8 mouse cellular contexts compared by ENCODE assay signal in the genomic region with DNA sequence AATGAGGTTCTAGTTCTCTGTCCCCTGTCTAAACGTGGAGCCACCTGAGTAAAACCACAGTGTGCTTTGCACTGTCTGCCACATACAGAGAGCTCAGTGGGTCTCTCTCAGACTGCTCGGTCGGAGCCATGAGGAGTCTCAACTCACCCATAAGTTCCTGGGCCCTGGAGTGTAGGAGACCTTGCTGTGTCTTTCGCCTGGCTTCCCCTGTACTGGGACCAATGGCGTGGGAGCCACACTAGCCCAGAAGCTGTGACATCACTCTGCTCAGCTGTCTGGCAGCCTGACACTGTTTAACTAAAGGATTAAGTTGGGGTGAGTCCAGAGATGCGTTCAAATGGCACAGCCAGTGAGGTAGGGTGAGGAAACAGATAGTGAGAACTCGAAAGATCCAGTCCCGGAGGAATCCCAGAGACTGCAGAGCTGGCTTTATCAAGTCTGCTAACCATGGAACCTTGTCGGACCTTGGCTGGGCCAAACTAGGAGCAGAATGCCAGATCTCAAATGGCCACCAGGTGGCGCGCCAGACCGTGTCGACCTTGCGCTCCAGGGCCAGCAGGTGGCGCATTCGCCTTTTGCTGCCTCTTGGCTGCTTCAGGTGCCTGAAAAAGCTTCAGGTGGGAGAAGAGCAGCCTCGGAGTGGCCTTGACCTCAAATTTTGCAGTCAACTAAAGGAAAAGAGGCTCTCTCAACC. TPM values are rescaled to one million over a fixed set of nuclear protein-coding genes. Genes with fewer than 3 reads are reported as not detected.
DNase-seq lines count a peak whose midpoint lies in the region; ATAC-seq lines count a peak whose summit lies in the region.

No protein-coding gene starts in this region.

- H3K4me1 ChIP-seq in intestine, embryonic 14.5 days (replicated peaks; ENCODE audit: control insufficient read depth, insufficient read depth, low read length): no peaks in the 10 kb centered on the region
- peaks cover 21% of the 10 kb centered on the region for H3K4me1 ChIP-seq in midbrain, embryonic 10.5 days

- 19% methylated on average over 17 of the region's 17 CpGs for WGBS in intestine, embryonic 14.5 days
- WGBS in midbrain, embryonic 10.5 days: 27% methylated on average over 17 of the region's 17 CpGs

- peak; percentile 90 for ATAC-seq in common myeloid progenitor, adult 5-6 weeks (replicated peaks; ENCODE audit: low read depth, poor library complexity, severe bottlenecking)
- ATAC-seq in intestine, embryonic 14.5 days (replicated peaks; ENCODE audit: low FRiP score, low TSS enrichment, low read depth): peak; percentile 50

- H3K4me2 ChIP-seq in intestine, embryonic 14.5 days (ENCODE audit: low read length): no peak overlapping the region

- no peaks in the 10 kb centered on the region for H3K27me3 ChIP-seq in intestine, embryonic 14.5 days (replicated peaks; ENCODE audit: control insufficient read depth, insufficient read depth, low read length)
- H3K27me3 ChIP-seq in midbrain, embryonic 10.5 days (ENCODE audit: low read depth, poor library complexity, severe bottlenecking): peaks cover 17% of the 10 kb centered on the region

- H3K9ac ChIP-seq in intestine, embryonic 14.5 days (ENCODE audit: low read length): no peak overlapping the region

- H3K36me3 ChIP-seq in intestine, embryonic 14.5 days (ENCODE audit: control insufficient read depth, insufficient read depth, low read length): no peaks in the 10 kb centered on the region
- no peaks in the 10 kb centered on the region for H3K36me3 ChIP-seq in midbrain, embryonic 10.5 days

- H3K9me3 ChIP-seq in intestine, embryonic 14.5 days (ENCODE audit: control insufficient read depth, low read length): no peaks in the 10 kb centered on the region
- H3K9me3 ChIP-seq in midbrain, embryonic 10.5 days (replicated peaks): no peaks in the 10 kb centered on the region

- H3K4me3 ChIP-seq in intestine, embryonic 14.5 days (ENCODE audit: low read depth, low read length): no peak overlapping the region
- no peak overlapping the region for H3K4me3 ChIP-seq in midbrain, embryonic 10.5 days

- no peak overlapping the region for H3K27ac ChIP-seq in intestine, embryonic 14.5 days (ENCODE audit: low read depth)
- H3K27ac ChIP-seq in midbrain, embryonic 10.5 days (replicated peaks): no peak overlapping the region

- peak; percentile 91 for DNase-seq in ZHBTc4 (ENCODE audit: low read depth, low spot score)
- DNase-seq in gastrocnemius, postnatal 10 days: peak; percentile 91
- DNase-seq in intestine, embryonic 14.5 days (ENCODE audit: low spot score): peak; percentile 99
- peak; percentile 9 to 87 for DNase-seq in left cerebral cortex, adult 9 months (ENCODE audit: low spot score in 2 of 2)
- peak; percentile 85 for DNase-seq in midbrain, embryonic 10.5 days (ENCODE audit: low spot score)
- DNase-seq in right cerebral cortex, postnatal 25 days: peak; percentile 76
- peak; percentile 86 for DNase-seq in urinary bladder, postnatal 25 days (ENCODE audit: low spot score)

RNA-seq across cellular contexts. Expression of gene Kcnk18, which starts 20.3 kb away (rescaled TPM):
- total RNA-seq in common myeloid progenitor, adult 5-6 weeks (2017): not detected in 2 replicates
- total RNA-seq in gastrocnemius, postnatal 10 days (2021): not detected
- 0.05 TPM in 1 of 2 replicates, not detected in the other for polyA plus RNA-seq in intestine, embryonic 14.5 days (2014; fragmentation: Nextera tagmentation; extraction: Ambion mirVana)
- polyA plus RNA-seq in midbrain, embryonic 10.5 days (2016; fragmentation: Nextera tagmentation; extraction: Ambion mirVana): not detected in 2 replicates

RNA-seq across cellular contexts. Expression of gene Slc18a2, which starts 21.4 kb away (rescaled TPM):
- 21.9 and 29.1 TPM in 2 replicates for total RNA-seq in common myeloid progenitor, adult 5-6 weeks (2017)
- total RNA-seq in gastrocnemius, postnatal 10 days (2021): under 1 TPM; 0.47 to 0.52 TPM
- polyA plus RNA-seq in intestine, embryonic 14.5 days (2014; fragmentation: Nextera tagmentation; extraction: Ambion mirVana): 13.3 and 13.9 TPM in 2 replicates
- 12.4 and 15.4 TPM in 2 replicates for polyA plus RNA-seq in midbrain, embryonic 10.5 days (2016; fragmentation: Nextera tagmentation; extraction: Ambion mirVana)

Comparison
In these comparisons a context has a peak if more than half of its experiments do, and no peak if none do; other contexts are left out.
1. DNase-seq: peak in every context shown above with its lines; median percentile 99 in intestine, embryonic 14.5 days; 91 in ZHBTc4; 91 in gastrocnemius, postnatal 10 days; 86 in urinary bladder, postnatal 25 days; 85 in midbrain, embryonic 10.5 days; 76 in right cerebral cortex, postnatal 25 days; 48 in left cerebral cortex, adult 9 months.
2. RNA of gene Slc18a2, which starts 21.4 kb away (total RNA-seq): 21.9 to 29.1 TPM in common myeloid progenitor, adult 5-6 weeks; 0.47 to 0.52 TPM in gastrocnemius, postnatal 10 days; every median in the first group is over 10 times any median in the second.